Comparison of ENCODE assay signal across 8 mouse cellular contexts in the genomic region with DNA sequence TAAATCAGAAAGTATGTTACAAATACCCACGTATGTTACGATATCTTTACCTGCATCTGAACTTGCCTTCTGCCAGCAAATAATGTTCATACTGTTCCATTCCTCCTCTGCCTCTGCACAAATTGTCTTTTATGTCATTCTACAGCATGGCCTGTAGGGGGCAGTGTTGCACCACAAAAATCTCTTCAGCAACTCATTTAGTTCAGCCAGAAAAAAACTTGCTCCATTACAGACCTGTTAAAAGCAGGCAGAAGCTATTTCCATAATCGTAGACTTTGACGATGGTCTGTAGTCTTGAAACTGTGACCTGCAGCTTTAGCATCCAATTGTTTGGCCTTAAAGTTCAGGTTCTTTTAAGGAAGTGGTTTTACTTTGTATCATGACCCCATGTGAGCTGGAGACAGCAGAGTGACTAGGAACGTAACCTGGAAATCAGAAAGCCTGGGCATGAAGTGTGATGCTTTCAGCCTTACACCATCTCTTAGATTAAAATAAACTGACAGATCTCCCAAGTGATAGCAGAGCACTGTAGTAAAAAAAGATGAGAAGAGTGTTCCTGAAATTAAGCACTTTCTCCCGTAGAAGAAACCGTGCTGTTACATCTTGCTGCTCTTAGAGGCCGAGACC.
DNase-seq lines count a peak whose midpoint lies in the region; ATAC-seq and TF ChIP-seq lines count a peak whose summit lies in the region.

No protein-coding gene starts in this region.

- peak; percentile 73 for ATAC-seq in forebrain, embryonic 13.5 days
- peak; percentile 43 for ATAC-seq in inflammation-experienced regulatory T-cells, adult 6 months
- ATAC-seq in liver, embryonic 11.5 days (replicated peaks; ENCODE audit: low FRiP score) = no peak
- peak; percentile 13; the same call in 1 of the 2 replicates for ATAC-seq in stomach, embryonic 16.5 days (ENCODE audit: insufficient read depth, low FRiP score)

- no peak overlapping the region for H3K9ac ChIP-seq in forebrain, embryonic 13.5 days
- H3K9ac ChIP-seq in liver, embryonic 11.5 days (ENCODE audit: low read depth, low read length) = no peak overlapping the region
- H3K9ac ChIP-seq in stomach, embryonic 16.5 days (ENCODE audit: low read length) = no peak overlapping the region

- no peaks in the 10 kb centered on the region for H3K36me3 ChIP-seq in kidney, adult 2 months (ENCODE audit: control insufficient read depth, insufficient read depth, low read length)
- no peaks in the 10 kb centered on the region for H3K36me3 ChIP-seq in forebrain, embryonic 13.5 days (ENCODE audit: poor library complexity, severe bottlenecking)
- H3K36me3 ChIP-seq in liver, embryonic 11.5 days (ENCODE audit: control insufficient read depth, insufficient read depth, low read length) = no peaks in the 10 kb centered on the region
- H3K36me3 ChIP-seq in stomach, embryonic 16.5 days (ENCODE audit: control insufficient read depth, insufficient read depth, low read length) = no peaks in the 10 kb centered on the region

- no peak overlapping the region for H3K4me2 ChIP-seq in forebrain, embryonic 13.5 days
- no peak overlapping the region for H3K4me2 ChIP-seq in liver, embryonic 11.5 days
- H3K4me2 ChIP-seq in stomach, embryonic 16.5 days (ENCODE audit: low read depth, low read length) = no peak overlapping the region

- H3K4me3 ChIP-seq in kidney, adult 2 months (ENCODE audit: insufficient read depth, low read depth, low read length) = no peak overlapping the region
- no peak overlapping the region for H3K4me3 ChIP-seq in forebrain, embryonic 13.5 days
- H3K4me3 ChIP-seq in liver, embryonic 11.5 days (ENCODE audit: low read depth, low read length) = no peak overlapping the region
- H3K4me3 ChIP-seq in stomach, embryonic 16.5 days (replicated peaks; ENCODE audit: low read length) = no peak overlapping the region

- TF ChIP-seq CTCF in kidney, adult 2 months (conservative IDR thresholded peaks at IDR 0.05; ENCODE audit: insufficient read depth, insufficient read length, low read depth, low read length) = peak; percentile 19; the same call in 1 of the 2 replicates

- 52% methylated on average over 8 of the region's 8 CpGs for WGBS in kidney, adult 2 months
- 50% methylated on average over 8 of the region's 8 CpGs for WGBS in forebrain, embryonic 13.5 days
- WGBS in liver, embryonic 11.5 days = 52% methylated on average over 8 of the region's 8 CpGs
- WGBS in stomach, embryonic 16.5 days = 55% methylated on average over 8 of the region's 8 CpGs

- H3K27ac ChIP-seq in kidney, adult 2 months (ENCODE audit: insufficient read depth, low read depth, low read length) = no peak overlapping the region
- no peak overlapping the region for H3K27ac ChIP-seq in forebrain, embryonic 13.5 days
- H3K27ac ChIP-seq in liver, embryonic 11.5 days (ENCODE audit: low read depth, low read length) = no peak overlapping the region
- H3K27ac ChIP-seq in stomach, embryonic 16.5 days (ENCODE audit: low read length) = no peak overlapping the region

- no peaks in the 10 kb centered on the region for H3K9me3 ChIP-seq in forebrain, embryonic 13.5 days (replicated peaks)
- H3K9me3 ChIP-seq in liver, embryonic 11.5 days (ENCODE audit: control insufficient read depth, low read length) = no peaks in the 10 kb centered on the region
- H3K9me3 ChIP-seq in stomach, embryonic 16.5 days (replicated peaks; ENCODE audit: control insufficient read depth, low read length) = no peaks in the 10 kb centered on the region

- H3K4me1 ChIP-seq in kidney, adult 2 months (ENCODE audit: control insufficient read depth, insufficient read depth, low read length) = no peaks in the 10 kb centered on the region; the same call in 1 of the 2 replicates
- peaks cover 9% of the 10 kb centered on the region; the same call in 1 of the 2 replicates for H3K4me1 ChIP-seq in forebrain, embryonic 13.5 days
- H3K4me1 ChIP-seq in liver, embryonic 11.5 days (replicated peaks; ENCODE audit: control insufficient read depth, insufficient read depth, low read length) = no peaks in the 10 kb centered on the region
- no peaks in the 10 kb centered on the region for H3K4me1 ChIP-seq in stomach, embryonic 16.5 days (ENCODE audit: control insufficient read depth, insufficient read depth, low read length)

- no peaks in the 10 kb centered on the region for H3K27me3 ChIP-seq in kidney, adult 2 months (replicated peaks; ENCODE audit: control insufficient read depth, insufficient read depth, low read length)
- H3K27me3 ChIP-seq in forebrain, embryonic 13.5 days = no peaks in the 10 kb centered on the region; the same call in 1 of the 2 replicates
- H3K27me3 ChIP-seq in liver, embryonic 11.5 days (replicated peaks; ENCODE audit: control insufficient read depth, insufficient read depth, low read length) = no peaks in the 10 kb centered on the region
- H3K27me3 ChIP-seq in stomach, embryonic 16.5 days (ENCODE audit: control insufficient read depth, insufficient read depth, low read length) = no peaks in the 10 kb centered on the region

- TF ChIP-seq POLR2A in kidney, adult 2 months (IDR thresholded peaks at IDR 0.05; ENCODE audit: low read depth, low read length) = no peak

- peak; percentile 36 for DNase-seq in kidney, adult 2 months
- DNase-seq in kidney, adult 11 months = no peak
- peak; percentile 39 for DNase-seq in c-Kit-positive CD71-positive TER-119-positive erythroid progenitor cells, embryonic 14.5 days (ENCODE audit: low spot score)
- peak; percentile 36 for DNase-seq in liver, embryonic 11.5 days (ENCODE audit: low spot score)
- peak; percentile 76 for DNase-seq in neural tube, embryonic 10.5 days (ENCODE audit: extremely low spot score, low spot score)
